Mouse (Mus musculus) embryonic stem cell, embryonic (primary cell): Measurements from ENCODE around the gene Fgfr2.

Experiments used
- CTCF ChIA-PET, 4 experiments: fragments of 300-600 bp in 2 of 4; fragments of 350-600 bp in 2 of 4; sonication (Branson Sonifier 250); formaldehyde crosslinking; loops; one replicate each; lab custom pipeline; 2022; ENCODE audit warnings: inconsistent platforms in 2 of 4; lab: Charles Lee
- POLR2A ChIA-PET, 4 experiments: fragments of 300-600 bp in 2 of 4; fragments of 350-600 bp in 2 of 4; sonication (Branson Sonifier 250); formaldehyde crosslinking; loops; one replicate each; lab custom pipeline; 2022; ENCODE audit warnings: antibody characterized with exemption in 4 of 4, inconsistent platforms in 1 of 4; lab: Charles Lee

Fgfr2 gene

GRCm38 (mm10) chr7:130896064-130896463 is 2227.1 kb downstream of the Fgfr2 start:
- POLR2A ChIA-PET: interaction anchor here in 1 of 4 experiments (1.2 kb wide), 1 partner anchor 34 kb away, joined by 3 read pairs; no protein-coding TSS in a partner anchor

GRCm38 (mm10) chr7:130895618-130895945 is 2227.6 kb downstream of the Fgfr2 start:
- ChIA-PET CTCF (no interaction called here), POLR2A (interaction anchor here in 1 of 4 experiments (1.2 kb wide), 1 partner anchor 34 kb away, joined by 3 read pairs; no protein-coding TSS in a partner anchor)

More at GRCm38 (mm10) chr7:130896064-130896463, 2227.1 kb downstream of the Fgfr2 start:
- CTCF ChIA-PET: no interaction called here

- POLR2A ChIA-PET: interaction anchor here in 2 of 4 experiments (0.6 to 1.3 kb wide), 5 partner anchors 9 to 50 kb away, joined by 3 to 5 read pairs (median 4); no protein-coding TSS in a partner anchor
- CTCF ChIA-PET: interaction anchor here in 3 of 4 experiments (0.6 to 0.7 kb wide), 4 partner anchors 60 to 141 kb away, joined by 3 read pairs; no protein-coding TSS in a partner anchor
Measured at GRCm38 (mm10) chr7:130894931-130895617, 2228.1 kb downstream of the Fgfr2 start.

GRCm38 (mm10) chr7:130892973-130893372 is 2230.2 kb downstream of the Fgfr2 start:
- ChIA-PET POLR2A (interaction anchor here in 3 of 4 experiments (0.6 to 1.6 kb wide), 7 partner anchors 10 to 89 kb away, joined by 3 to 6 read pairs (median 3); partner anchors contain the start of gene Plekha1 (in 1 of the 3)), CTCF (interaction anchor here in 1 of 4 experiments (1.4 kb wide), 1 partner anchor 11 kb away, joined by 3 read pairs; no protein-coding TSS in a partner anchor)

GRCm38 (mm10) chr7:130890871-130891270 is 2232.3 kb downstream of the Fgfr2 start:
- CTCF ChIA-PET: no interaction called here
- POLR2A ChIA-PET: interaction anchor here in 3 of 4 experiments (0.6 to 1.5 kb wide), 8 partner anchors 11 to 56 kb away, joined by 3 to 4 read pairs (median 3); no protein-coding TSS in a partner anchor

- ChIA-PET CTCF (interaction anchor here in 2 of 4 experiments (1.2 to 1.7 kb wide), 2 partner anchors 126 kb away, joined by 3 to 5 read pairs; no protein-coding TSS in a partner anchor), POLR2A (interaction anchor here in 2 of 4 experiments (0.6 to 1.6 kb wide), 7 partner anchors 11 to 720 kb away, joined by 3 to 6 read pairs (median 3); partner anchors contain the start of gene Plekha1 (in 1 of the 2))
Measured at GRCm38 (mm10) chr7:130887946-130888345, 2235.2 kb downstream of the Fgfr2 start.

GRCm38 (mm10) chr7:130886246-130886645 is 2236.9 kb downstream of the Fgfr2 start:
- ChIA-PET POLR2A (no interaction called here), CTCF (no interaction called here)

GRCm38 (mm10) chr7:130884161-130884560 is 2239.0 kb downstream of the Fgfr2 start:
- CTCF ChIA-PET: no interaction called here
- POLR2A ChIA-PET: interaction anchor here in 1 of 4 experiments (1.5 kb wide), 1 partner anchor 24 kb away, joined by 4 read pairs; no protein-coding TSS in a partner anchor

- CTCF ChIA-PET: no interaction called here
- POLR2A ChIA-PET: interaction anchor here in 2 of 4 experiments (0.8 to 3.9 kb wide), 15 partner anchors 9 to 195 kb away, joined by 3 to 17 read pairs (median 4); no protein-coding TSS in a partner anchor
Measured at GRCm38 (mm10) chr7:130867256-130867655, 2255.9 kb downstream of the Fgfr2 start.

GRCm38 (mm10) chr7:130866640-130867039 is 2256.5 kb downstream of the Fgfr2 start:
- ChIA-PET POLR2A (interaction anchor here in 2 of 4 experiments (0.7 to 3.9 kb wide), 14 partner anchors 9 to 149 kb away, joined by 3 to 17 read pairs (median 4); no protein-coding TSS in a partner anchor), CTCF (no interaction called here)

- ChIA-PET POLR2A (interaction anchor here in 3 of 4 experiments (0.7 to 3.9 kb wide), 26 partner anchors 8 to 275 kb away, joined by 3 to 17 read pairs (median 3); no protein-coding TSS in a partner anchor), CTCF (interaction anchor here in 2 of 4 experiments (1.0 to 1.2 kb wide), 2 partner anchors 103 to 128 kb away, joined by 3 read pairs; no protein-coding TSS in a partner anchor)
Measured at GRCm38 (mm10) chr7:130865613-130866591, 2257.2 kb downstream of the Fgfr2 start, which contains the start of gene Plekha1. TSS of gene Plekha1 (plus strand) at chr7:130865756.

- CTCF ChIA-PET: interaction anchor here in 1 of 4 experiments (1.2 kb wide), 1 partner anchor 102 kb away, joined by 3 read pairs; no protein-coding TSS in a partner anchor
- POLR2A ChIA-PET: interaction anchor here in 3 of 4 experiments (0.9 to 3.9 kb wide), 17 partner anchors 8 to 274 kb away, joined by 3 to 17 read pairs (median 3); no protein-coding TSS in a partner anchor
Measured at GRCm38 (mm10) chr7:130864711-130865110, 2258.4 kb downstream of the Fgfr2 start.

GRCm38 (mm10) chr7:130862501-130862900 is 2260.6 kb downstream of the Fgfr2 start:
- CTCF ChIA-PET: interaction anchor here in 1 of 4 experiments (0.6 kb wide), 1 partner anchor 435 kb away, joined by 3 read pairs; no protein-coding TSS in a partner anchor
- POLR2A ChIA-PET: interaction anchor here in 2 of 4 experiments (0.7 to 5.0 kb wide), 8 partner anchors 10 to 342 kb away, joined by 3 to 51 read pairs (median 4); partner anchors contain the start of gene Ate1 (in 1 of the 2)

- POLR2A ChIA-PET: interaction anchor here (0.7 to 5.0 kb wide), 30 partner anchors 9 to 596 kb away, joined by 3 to 51 read pairs (median 4); no protein-coding TSS in a partner anchor
- CTCF ChIA-PET: interaction anchor here in 3 of 4 experiments (0.6 to 1.1 kb wide), 4 partner anchors 75 to 189 kb away, joined by 3 to 7 read pairs (median 4); no protein-coding TSS in a partner anchor
Measured at GRCm38 (mm10) chr7:130860721-130861142, 2262.4 kb downstream of the Fgfr2 start.

- POLR2A ChIA-PET: interaction anchor here (0.6 to 5.0 kb wide), 32 partner anchors 10 to 366 kb away, joined by 3 to 51 read pairs (median 4); no protein-coding TSS in a partner anchor
- CTCF ChIA-PET: interaction anchor here in 2 of 4 experiments (0.5 to 0.9 kb wide), 8 partner anchors 51 to 1286 kb away, joined by 3 to 6 read pairs (median 3); no protein-coding TSS in a partner anchor
Measured at GRCm38 (mm10) chr7:130859926-130860325, 2263.2 kb downstream of the Fgfr2 start.

- ChIA-PET CTCF (no interaction called here), POLR2A (interaction anchor here in 3 of 4 experiments (0.7 to 5.0 kb wide), 9 partner anchors 9 to 132 kb away, joined by 3 to 51 read pairs (median 6); no protein-coding TSS in a partner anchor)
Measured at GRCm38 (mm10) chr7:130857973-130858372, 2265.2 kb downstream of the Fgfr2 start.

- CTCF ChIA-PET: interaction anchor here in 3 of 4 experiments (0.5 to 0.9 kb wide), 3 partner anchors 59 to 1900 kb away, joined by 3 to 4 read pairs (median 3); no protein-coding TSS in a partner anchor
- POLR2A ChIA-PET: interaction anchor here in 2 of 4 experiments (1.1 to 1.4 kb wide), 4 partner anchors 9 to 35 kb away, joined by 3 to 7 read pairs (median 4); no protein-coding TSS in a partner anchor
Measured at GRCm38 (mm10) chr7:130855681-130856080, 2267.5 kb downstream of the Fgfr2 start.
